Mouse (Mus musculus) lung, adult 2 months (tissue): ENCODE data around the gene Tcea3.

Source experiments
- CTCF ChIP-seq: fragments of 200-500 bp; IDR thresholded peaks from 2 replicates; pipeline ENCODE4 v1.5.1; 2011; ENCODE audit warnings: mild to moderate bottlenecking, low read length, control low read depth; ENCODE audit not compliant: insufficient read depth
- POLR2A ChIP-seq: fragments of 200-500 bp; IDR thresholded peaks from 2 replicates; pipeline ENCODE4 v1.6.1; 2011; ENCODE audit warnings: low read depth, mild to moderate bottlenecking, control low read depth, low read length, borderline replicate concordance; ENCODE audit errors: extremely low read depth

- TF ChIP-seq POLR2A (no peak), CTCF (no peak)
Measured at GRCm38 (mm10) chr4:136249780-136250179, 2.3 kb downstream of the Tcea3 start.
